Mouse (Mus musculus) embryonic facial prominence, embryonic 14.5 days (tissue): ENCODE data around the gene Sgms1. TPM values are rescaled to one million over a fixed set of nuclear protein-coding genes. Genes with fewer than 3 reads are reported as not detected.

ENCODE experiments used
- ATAC-seq: fragments of 200-750 bp; cut with Nextera tagmentation; 2 replicates; pipeline ENCODE4 v1.8.0; 2017; ENCODE audit warnings: low read depth, moderate number of reproducible peaks, moderate TSS enrichment
- DNase-seq: peaks from one replicate; pipeline ENCODE4 v3.0.0-alpha.2; 2015; ENCODE audit warnings: low spot score
- H3K27ac ChIP-seq: fragments of 300-500 bp; sonication (generic); replicated peaks from 2 replicates; pipeline ENCODE4 v1.5.1; 2014; ENCODE audit warnings: low read depth, mild to moderate bottlenecking, low read length, moderate library complexity
- H3K27me3 ChIP-seq: fragments of 300-500 bp; sonication (generic); replicated peaks from 2 replicates; pipeline ENCODE4 v1.6.1; 2014; ENCODE audit warnings: low read length; ENCODE audit not compliant: control insufficient read depth, insufficient read depth
- H3K36me3 ChIP-seq: fragments of 300-500 bp; sonication (generic); 2 replicates; pipeline ENCODE4 v1.6.1; 2014; ENCODE audit warnings: low read length, mixed read lengths; ENCODE audit not compliant: control insufficient read depth, insufficient read depth
- H3K4me1 ChIP-seq: fragments of 300-500 bp; sonication (generic); 2 replicates; pipeline ENCODE4 v1.6.1; 2014; ENCODE audit warnings: antibody characterized with exemption, low read length; ENCODE audit not compliant: control insufficient read depth, insufficient read depth
- H3K4me2 ChIP-seq: fragments of 300-500 bp; sonication (generic); 2 replicates; pipeline ENCODE4 v1.6.1; 2014; ENCODE audit warnings: low read depth, mild to moderate bottlenecking, low read length, moderate library complexity, mixed read lengths
- H3K4me3 ChIP-seq: fragments of 300-500 bp; sonication (generic); 2 replicates; pipeline ENCODE4 v1.5.1; 2014; ENCODE audit warnings: low read depth, mild to moderate bottlenecking, low read length
- H3K9ac ChIP-seq: fragments of 300-500 bp; sonication (generic); 2 replicates; pipeline ENCODE4 v1.6.1; 2014; ENCODE audit warnings: low read depth, mild to moderate bottlenecking, low read length, moderate library complexity, mixed read lengths
- H3K9me3 ChIP-seq: fragments of 300-500 bp; sonication (generic); 2 replicates; pipeline ENCODE4 v1.6.1; 2016; ENCODE audit warnings: low read length; ENCODE audit not compliant: control insufficient read depth
- WGBS: fragments of 180-500 bp; shearing (Covaris S2); extraction: QIAGEN DNeasy Blood & Tissue Kit; methylation state at CpG from one replicate; pipeline ENCODE4 v1.1.7; 2014; 5-methylcytosine and 5-hydroxymethylcytosine counted together
- polyA plus RNA-seq: library from polyadenylated mRNA; unstranded; fragments of >200 nt; fragmentation: Nextera tagmentation; extraction: Ambion mirVana; gene quantifications from 2 replicates; pipeline ENCODE4 v1.2.1, GENCODE M21; 2014

Gene Sgms1
- polyA plus RNA-seq, 1 experiment from 2014 or later: 29.7 TPM

- no peaks in the 10 kb centered on the region for H3K9me3 ChIP-seq
- no peak overlapping the region for H3K4me2 ChIP-seq
- H3K4me1 ChIP-seq: peaks cover 6% of the 10 kb centered on the region; the same call in 1 of the 2 replicates
- no peak overlapping the region for H3K4me3 ChIP-seq
- H3K9ac ChIP-seq: no peak overlapping the region
- no peaks in the 10 kb centered on the region for H3K27me3 ChIP-seq
- H3K36me3 ChIP-seq: no peaks in the 10 kb centered on the region
- peak; percentile 60; the same call in 1 of the 2 replicates for ATAC-seq
- WGBS: 33% methylated on average over 5 of the region's 5 CpGs
- peak overlapping the region; percentile 40; the same call in 1 of the 2 replicates for H3K27ac ChIP-seq
- DNase-seq: peak; percentile 70
These were observed 158.7 kb downstream of the Sgms1 start for GRCm38 (mm10) chr19:32230798-32231197.

- Histone ChIP-seq H3K9ac (no peak overlapping the region), H3K4me1 (peaks cover 6% of the 10 kb centered on the region; the same call in 1 of the 2 replicates), H3K4me2 (no peak overlapping the region), H3K9me3 (no peaks in the 10 kb centered on the region), H3K4me3 (no peak overlapping the region), H3K36me3 (no peaks in the 10 kb centered on the region), H3K27ac (no peak overlapping the region), H3K27me3 (no peaks in the 10 kb centered on the region)
- no peak for ATAC-seq
- DNase-seq: no peak
- 85% methylated on average over 5 of the region's 5 CpGs for WGBS
These were observed 159.2 kb downstream of the Sgms1 start for GRCm38 (mm10) chr19:32230301-32230700.

DNA sequence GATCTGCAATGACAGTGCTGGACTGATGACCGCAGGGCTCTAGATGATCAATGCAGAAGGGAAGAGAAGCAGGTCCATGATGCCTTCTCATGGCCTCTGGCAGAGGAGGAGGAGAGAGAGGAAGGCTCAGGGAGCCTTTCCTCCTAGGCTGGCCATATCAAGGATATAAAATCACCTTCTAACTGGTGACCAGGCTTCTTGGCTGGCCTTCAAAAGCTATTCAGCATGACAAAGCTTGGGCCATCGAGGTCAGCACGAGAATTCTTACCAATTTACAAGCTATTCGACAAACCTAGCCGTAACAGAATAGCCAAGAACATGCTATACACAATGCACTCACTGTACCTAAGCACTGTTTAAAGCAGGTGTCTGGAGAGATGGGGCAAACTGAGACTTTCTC, 159.7 kb downstream of the Sgms1 start:
- Histone ChIP-seq H3K9me3 (no peaks in the 10 kb centered on the region), H3K27ac (no peak overlapping the region), H3K4me2 (no peak overlapping the region), H3K27me3 (no peaks in the 10 kb centered on the region), H3K9ac (no peak overlapping the region), H3K4me1 (peaks cover 6% of the 10 kb centered on the region; the same call in 1 of the 2 replicates), H3K4me3 (no peak overlapping the region), H3K36me3 (no peaks in the 10 kb centered on the region)
- ATAC-seq (no peak), DNase-seq (no peak)
- WGBS: 88% methylated on average over 5 of the region's 5 CpGs

DNA sequence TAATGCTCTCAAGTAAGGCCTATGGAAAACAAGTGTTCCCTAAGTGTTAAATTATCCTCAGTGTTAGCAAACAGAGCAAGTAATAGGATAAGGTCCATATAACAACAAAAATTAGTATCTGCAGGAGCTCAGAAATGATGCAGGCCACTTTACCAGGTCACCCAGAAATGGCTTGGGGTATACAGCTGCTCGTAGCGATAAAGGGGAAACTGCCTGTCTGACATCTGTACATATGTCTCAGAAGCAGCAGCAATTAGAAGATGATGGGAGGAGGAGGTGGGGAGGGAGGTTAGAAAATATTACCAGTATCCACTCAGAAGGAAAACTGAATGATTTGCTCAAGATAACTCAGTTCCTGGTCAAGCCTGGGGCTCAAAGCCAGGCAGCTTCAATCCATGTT, 162.3 kb downstream of the Sgms1 start:
- Histone ChIP-seq H3K27ac (no peak overlapping the region), H3K4me2 (no peak overlapping the region), H3K9ac (no peak overlapping the region), H3K4me1 (0 out of 2 replicates have a peak, but pooled peaks cover 6% of the 10 kb centered on the region), H3K27me3 (no peaks in the 10 kb centered on the region), H3K4me3 (no peak overlapping the region), H3K36me3 (0 out of 2 replicates have a peak, but pooled peaks cover 8% of the 10 kb centered on the region), H3K9me3 (no peaks in the 10 kb centered on the region)
- 77% methylated on average over 2 of the region's 2 CpGs for WGBS
- no peak for DNase-seq
- no peak for ATAC-seq

GRCm38 (mm10) chr19:32225097-32225490, 164.4 kb downstream of the Sgms1 start:
- H3K36me3 ChIP-seq: 0 out of 2 replicates have a peak, but pooled peaks cover 9% of the 10 kb centered on the region
- WGBS: 90% methylated on average over 9 of the region's 9 CpGs
- no peaks in the 10 kb centered on the region for H3K4me1 ChIP-seq
- no peaks in the 10 kb centered on the region for H3K27me3 ChIP-seq
- DNase-seq (no peak), ATAC-seq (no peak)
- H3K9me3 ChIP-seq: no peaks in the 10 kb centered on the region
- H3K27ac ChIP-seq: no peak overlapping the region
- no peak overlapping the region for H3K4me3 ChIP-seq
- no peak overlapping the region for H3K9ac ChIP-seq
- H3K4me2 ChIP-seq: no peak overlapping the region

GRCm38 (mm10) chr19:32224318-32225096, 165.0 kb downstream of the Sgms1 start:
- DNase-seq: no peak
- no peak overlapping the region for H3K4me3 ChIP-seq
- ATAC-seq: no peak
- H3K9ac ChIP-seq: no peak overlapping the region
- H3K4me2 ChIP-seq: no peak overlapping the region
- no peak overlapping the region for H3K27ac ChIP-seq
- H3K9me3 ChIP-seq: no peaks in the 10 kb centered on the region
- H3K27me3 ChIP-seq: no peaks in the 10 kb centered on the region
- H3K36me3 ChIP-seq: 0 out of 2 replicates have a peak, but pooled peaks cover 9% of the 10 kb centered on the region
- H3K4me1 ChIP-seq: no peaks in the 10 kb centered on the region
- WGBS: 76% methylated on average over 2 of the region's 2 CpGs

DNA sequence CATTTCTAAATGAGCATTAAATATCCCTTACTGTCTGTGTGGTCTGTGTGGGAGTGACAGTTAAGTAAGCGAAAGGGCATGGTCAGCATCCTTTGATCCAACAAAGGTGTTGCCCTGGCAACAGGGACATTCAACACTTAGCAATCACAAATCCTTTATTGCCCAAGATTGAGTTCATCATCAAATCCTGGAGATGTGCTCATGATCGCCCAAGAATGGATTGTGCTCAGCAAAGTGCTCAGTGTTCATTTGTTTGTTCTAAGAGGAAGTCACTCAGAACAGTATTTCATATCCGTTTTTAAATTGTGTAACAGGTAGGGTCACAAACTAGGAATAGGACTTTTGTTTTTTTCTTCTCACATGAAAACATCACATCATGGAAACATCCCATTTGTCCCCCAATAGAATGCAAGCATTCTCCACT, 165.8 kb downstream of the Sgms1 start:
- no peaks in the 10 kb centered on the region for H3K9me3 ChIP-seq
- no peaks in the 10 kb centered on the region for H3K27me3 ChIP-seq
- no peak overlapping the region for H3K27ac ChIP-seq
- 0 out of 2 replicates have a peak, but pooled peaks cover 9% of the 10 kb centered on the region for H3K36me3 ChIP-seq
- H3K9ac ChIP-seq: no peak overlapping the region
- H3K4me3 ChIP-seq: no peak overlapping the region
- no peaks in the 10 kb centered on the region for H3K4me1 ChIP-seq
- ATAC-seq (no peak), DNase-seq (no peak)
- WGBS: 88% methylated on average over 3 of the region's 3 CpGs
- no peak overlapping the region for H3K4me2 ChIP-seq

DNA sequence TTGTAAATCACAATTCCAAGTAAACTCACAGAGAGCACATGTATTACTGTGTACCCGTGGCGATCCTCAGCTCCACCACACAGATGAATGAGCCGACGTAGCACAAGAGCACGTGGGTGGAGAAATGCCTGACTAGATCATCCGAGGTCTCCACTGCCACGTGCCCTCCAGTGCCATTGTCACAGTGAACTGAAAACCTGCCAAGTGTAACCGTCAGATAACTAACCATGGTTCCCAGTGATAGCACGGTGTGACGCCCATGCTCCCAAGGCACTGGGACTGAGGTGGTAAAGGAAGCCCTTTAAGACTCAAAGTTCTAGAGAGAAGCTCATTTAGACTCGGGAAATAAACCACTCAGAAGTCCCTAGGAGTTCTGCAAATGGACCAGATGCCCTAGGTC, 167.4 kb downstream of the Sgms1 start:
- WGBS: 96% methylated on average over 11 of the region's 11 CpGs
- no peak overlapping the region for H3K27ac ChIP-seq

DNA sequence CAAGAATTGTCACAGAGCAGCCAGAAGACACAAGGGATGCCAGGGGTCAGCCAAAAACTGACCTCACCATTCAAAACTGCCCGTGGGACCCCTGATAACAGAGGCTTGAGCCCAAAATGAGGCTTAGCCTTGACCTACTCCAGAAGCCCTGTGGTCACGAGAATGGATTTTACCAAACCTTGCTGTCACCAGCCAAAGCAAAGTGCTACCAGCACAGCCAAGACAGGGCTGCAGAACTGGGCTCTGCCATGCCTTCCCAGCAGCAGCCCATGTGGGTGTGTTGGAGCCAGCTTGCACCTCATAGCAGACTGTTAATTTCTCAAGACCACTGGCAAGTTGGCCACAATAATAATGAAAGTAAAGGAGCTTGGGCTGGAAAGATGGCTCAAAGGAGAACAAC, 168.5 kb downstream of the Sgms1 start:
- no peak for ATAC-seq
- Histone ChIP-seq H3K4me3 (no peak overlapping the region), H3K27ac (no peak overlapping the region), H3K9ac (no peak overlapping the region), H3K36me3 (0 out of 2 replicates have a peak, but pooled peaks cover 9% of the 10 kb centered on the region), H3K4me1 (no peaks in the 10 kb centered on the region), H3K4me2 (no peak overlapping the region), H3K9me3 (no peaks in the 10 kb centered on the region), H3K27me3 (no peaks in the 10 kb centered on the region)
- no peak for DNase-seq
- WGBS: 56% methylated on average over 2 of the region's 2 CpGs

More for the DNA sequence above, 167.4 kb downstream of the Sgms1 start:
- H3K9ac ChIP-seq: no peak overlapping the region
- no peaks in the 10 kb centered on the region for H3K4me1 ChIP-seq
- no peaks in the 10 kb centered on the region for H3K9me3 ChIP-seq
- ATAC-seq (no peak), DNase-seq (no peak)
- H3K36me3 ChIP-seq: 0 out of 2 replicates have a peak, but pooled peaks cover 9% of the 10 kb centered on the region
- no peak overlapping the region for H3K4me3 ChIP-seq
- H3K4me2 ChIP-seq: no peak overlapping the region
- no peaks in the 10 kb centered on the region for H3K27me3 ChIP-seq
